Mouse (Mus musculus): Measurements from ENCODE around the gene Rsrc2. TPM values are rescaled to one million over a fixed set of nuclear protein-coding genes. Genes with fewer than 3 reads are reported as not detected.
A peak's percentile ranks its signal among the peaks of the same experiment; 100 is the strongest.

Gene Rsrc2
- polyA plus RNA-seq, 1 experiment from 2014 or later = 138 TPM

- no peak for ATAC-seq
- no peak for DNase-seq (ENCODE audit: low read depth, low spot score)
- ChIA-PET CTCF (interaction anchor here (0.8 to 3.3 kb wide), 12 partner anchors 11 to 72 kb away, joined by 3 to 30 read pairs (median 6); partner anchors contain the start of gene Clip1), POLR2A (no interaction called here)
- TF ChIP-seq CTCF (IDR thresholded peaks at IDR 0.05) = peak; percentile 94
- in situ Hi-C loops (cut with MboI; ENCODE audit: low pct_unique_long_range_greater_than_20kb) = loop anchor here (5.0 kb wide), 1 partner anchor 72 kb away; no protein-coding TSS in a partner anchor
- H3K27me3 ChIP-seq = no peaks in the 10 kb centered on the region
These were observed 50.0 kb downstream of the Rsrc2 start for GRCm38 (mm10) chr5:123699198-123699597.

GRCm38 (mm10) chr5:123696961-123697360 lies 52.3 kb downstream of the Rsrc2 start:
- DNase-seq (ENCODE audit: low read depth, low spot score) = no peak
- ChIA-PET POLR2A (interaction anchor here (0.7 to 2.7 kb wide), 2 partner anchors 12 to 23 kb away, joined by 3 to 10 read pairs; partner anchors contain the start of gene Clip1), CTCF (interaction anchor here (0.7 to 2.8 kb wide), 7 partner anchors 16 to 74 kb away, joined by 3 to 9 read pairs (median 3); no protein-coding TSS in a partner anchor)
- in situ Hi-C loops (cut with MboI; ENCODE audit: low pct_unique_long_range_greater_than_20kb) = loop anchor here (5.0 kb wide), 1 partner anchor 70 kb away; no protein-coding TSS in a partner anchor
- no peaks in the 10 kb centered on the region for H3K27me3 ChIP-seq
- TF ChIP-seq CTCF (IDR thresholded peaks at IDR 0.05) = no peak
- no peak for ATAC-seq

GRCm38 (mm10) chr5:123696244-123696643 lies 53.0 kb downstream of the Rsrc2 start:
- no peak for ATAC-seq
- in situ Hi-C loops (cut with MboI; ENCODE audit: low pct_unique_long_range_greater_than_20kb) = loop anchor here (5.0 kb wide), 1 partner anchor 69 kb away; no protein-coding TSS in a partner anchor
- TF ChIP-seq CTCF (IDR thresholded peaks at IDR 0.05) = no peak
- DNase-seq (ENCODE audit: low read depth, low spot score) = peak; percentile 80
- no peaks in the 10 kb centered on the region for H3K27me3 ChIP-seq
- POLR2A ChIA-PET = interaction anchor here (2.7 kb wide), 1 partner anchor 12 kb away, joined by 10 read pairs; the partner anchor contains the start of gene Clip1
- CTCF ChIA-PET = interaction anchor here (1.0 to 1.6 kb wide), 5 partner anchors 11 to 70 kb away, joined by 3 to 4 read pairs (median 3); no protein-coding TSS in a partner anchor

GRCm38 (mm10) chr5:123694468-123694867 lies 54.7 kb downstream of the Rsrc2 start:
- ATAC-seq = no peak
- no peak for DNase-seq (ENCODE audit: low read depth, low spot score)
- in situ Hi-C loops (cut with MboI; ENCODE audit: low pct_unique_long_range_greater_than_20kb) = no loop called here
- ChIA-PET CTCF (interaction anchor here (1.1 to 2.6 kb wide), 2 partner anchors 9 to 16 kb away, joined by 3 to 14 read pairs; partner anchors contain the start of gene Clip1), POLR2A (interaction anchor here (0.9 kb wide), 1 partner anchor 10 kb away, joined by 5 read pairs; the partner anchor contains the start of gene Clip1)
- TF ChIP-seq CTCF (IDR thresholded peaks at IDR 0.05) = no peak
- no peaks in the 10 kb centered on the region for H3K27me3 ChIP-seq

- DNase-seq (ENCODE audit: low read depth, low spot score) (no peak), ATAC-seq (peak; percentile 61)
- no peaks in the 10 kb centered on the region for H3K27me3 ChIP-seq
- POLR2A ChIA-PET = interaction anchor here (0.6 to 3.0 kb wide), 7 partner anchors 10 to 65 kb away, joined by 3 to 10 read pairs (median 7); partner anchors contain the start of gene Rsrc2
- in situ Hi-C loops (cut with MboI; ENCODE audit: low pct_unique_long_range_greater_than_20kb) = no loop called here
- no peak for TF ChIP-seq CTCF (IDR thresholded peaks at IDR 0.05)
- CTCF ChIA-PET = interaction anchor here (0.8 to 3.4 kb wide), 4 partner anchors 10 to 59 kb away, joined by 3 to 14 read pairs (median 5); no protein-coding TSS in a partner anchor
These were observed 64.7 kb downstream of the Rsrc2 start, which contains the start of gene Clip1 for GRCm38 (mm10) chr5:123684221-123685144. Gene Clip1, minus strand, starts transcription at chr5:123684618.

GRCm38 (mm10) chr5:123683377-123684220 lies 65.6 kb downstream of the Rsrc2 start:
- no peaks in the 10 kb centered on the region for H3K27me3 ChIP-seq
- ChIA-PET POLR2A (interaction anchor here (0.6 to 3.0 kb wide), 7 partner anchors 11 to 65 kb away, joined by 3 to 10 read pairs (median 7); partner anchors contain the start of gene Rsrc2), CTCF (interaction anchor here (0.8 to 3.4 kb wide), 3 partner anchors 11 to 58 kb away, joined by 3 to 14 read pairs (median 7); no protein-coding TSS in a partner anchor)
- no peak for TF ChIP-seq CTCF (IDR thresholded peaks at IDR 0.05)
- ATAC-seq (peak; percentile 38), DNase-seq (ENCODE audit: low read depth, low spot score) (no peak)
- in situ Hi-C loops (cut with MboI; ENCODE audit: low pct_unique_long_range_greater_than_20kb) = no loop called here

- ChIA-PET POLR2A (interaction anchor here (3.0 kb wide), 1 partner anchor 33 kb away, joined by 7 read pairs; no protein-coding TSS in a partner anchor), CTCF (no interaction called here)
- H3K27me3 ChIP-seq = no peaks in the 10 kb centered on the region
- ATAC-seq (no peak), DNase-seq (ENCODE audit: low read depth, low spot score) (no peak)
- in situ Hi-C loops (cut with MboI; ENCODE audit: low pct_unique_long_range_greater_than_20kb) = no loop called here
- no peak for TF ChIP-seq CTCF (IDR thresholded peaks at IDR 0.05)
These were observed 66.2 kb downstream of the Rsrc2 start for GRCm38 (mm10) chr5:123683043-123683376.

DNA sequence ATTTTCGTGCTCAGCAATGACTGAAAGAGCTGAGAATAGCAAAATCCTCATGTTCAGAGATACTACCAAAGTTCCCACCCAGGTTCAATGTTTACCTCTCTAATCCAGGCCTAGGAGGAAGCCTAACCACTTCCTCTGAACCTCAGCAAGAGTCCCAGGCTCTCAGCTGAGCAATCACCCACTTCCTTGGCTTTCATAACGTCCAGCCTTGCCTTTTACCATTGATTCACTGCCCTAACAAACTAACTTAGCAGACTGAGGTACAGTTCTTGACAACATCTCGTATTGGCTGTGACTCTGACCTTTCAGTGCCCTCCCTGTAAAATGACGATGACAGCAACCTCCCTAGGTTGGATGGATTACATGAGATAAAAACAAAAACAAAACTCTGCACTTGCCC lies 66.8 kb downstream of the Rsrc2 start:
- no peak for ATAC-seq
- in situ Hi-C loops (cut with MboI; ENCODE audit: low pct_unique_long_range_greater_than_20kb) = no loop called here
- no peaks in the 10 kb centered on the region for H3K27me3 ChIP-seq
- no peak for TF ChIP-seq CTCF (IDR thresholded peaks at IDR 0.05)
- CTCF ChIA-PET = interaction anchor here (1.2 kb wide), 1 partner anchor 17 kb away, joined by 4 read pairs; no protein-coding TSS in a partner anchor
- no peak for DNase-seq (ENCODE audit: low read depth, low spot score)
- POLR2A ChIA-PET = no interaction called here

GRCm38 (mm10) chr5:123679546-123680263 lies 69.5 kb downstream of the Rsrc2 start:
- POLR2A ChIA-PET = interaction anchor here (0.6 kb wide), 1 partner anchor 56 kb away, joined by 3 read pairs; no protein-coding TSS in a partner anchor
- ATAC-seq (no peak), DNase-seq (ENCODE audit: low read depth, low spot score) (no peak)
- H3K27me3 ChIP-seq = no peaks in the 10 kb centered on the region
- CTCF ChIA-PET = no interaction called here
- in situ Hi-C loops (cut with MboI; ENCODE audit: low pct_unique_long_range_greater_than_20kb) = no loop called here
- TF ChIP-seq CTCF (IDR thresholded peaks at IDR 0.05) = no peak

All from Patski (cell line).